Mouse (Mus musculus) retina, adult 2 months (tissue): Measurements from ENCODE around the gene Tcta.
"Not testable (repeated sequence)": the region's sequence is repeated elsewhere in the genome, so short reads cannot be mapped to it uniquely, and the experiment has no call there.

Experiments used
- DNase-seq: peaks from one replicate; pipeline ENCODE4 v3.0.0-alpha.2; 2012; ENCODE audit warnings: low read depth, low spot score

The Tcta gene

DNA sequence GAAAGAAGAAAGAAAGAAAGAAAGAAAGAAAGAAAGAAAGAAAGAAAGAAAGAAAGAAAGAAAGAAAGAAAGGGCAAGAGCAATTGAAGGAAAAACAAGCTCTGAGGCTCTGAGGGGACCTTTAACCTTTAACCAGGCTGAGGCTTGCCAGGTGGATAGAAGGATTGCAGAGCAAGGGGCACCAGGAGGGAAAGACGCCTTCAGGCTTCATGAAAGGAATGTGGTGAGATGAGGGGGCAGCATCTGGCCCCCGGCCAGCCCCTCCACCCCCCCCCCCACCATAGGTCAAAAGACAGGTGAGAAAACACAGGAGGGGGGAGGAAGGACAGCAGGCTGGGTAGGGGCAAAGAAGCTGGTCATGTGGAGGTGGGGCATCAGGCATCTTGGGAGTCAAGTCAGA is 34.0 kb downstream of the Tcta start:
- no peak for DNase-seq

DNA sequence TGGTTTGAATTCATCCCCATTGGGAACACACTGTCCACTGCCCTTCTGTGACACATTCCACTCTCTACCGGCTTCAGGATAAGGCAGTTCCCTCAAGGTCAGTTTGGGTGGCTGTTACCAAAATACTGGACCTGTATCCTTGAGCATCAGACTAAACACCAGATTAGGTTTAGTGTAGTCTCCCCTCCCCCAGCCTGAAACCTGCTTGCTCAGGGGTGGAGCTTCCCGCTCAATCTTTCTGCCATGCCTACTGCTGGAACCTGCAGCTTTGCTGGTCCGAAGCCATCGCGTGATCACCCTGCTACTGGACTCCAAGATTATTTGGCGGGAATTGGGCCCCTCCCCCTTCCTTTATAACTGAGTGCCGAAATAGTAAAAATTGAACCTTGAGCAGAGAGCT is 37.3 kb downstream of the Tcta start:
- DNase-seq, result not testable (repeated sequence)

- no peak for DNase-seq
Measured at GRCm38 (mm10) chr9:108267691-108268090, 38.3 kb downstream of the Tcta start.

DNA sequence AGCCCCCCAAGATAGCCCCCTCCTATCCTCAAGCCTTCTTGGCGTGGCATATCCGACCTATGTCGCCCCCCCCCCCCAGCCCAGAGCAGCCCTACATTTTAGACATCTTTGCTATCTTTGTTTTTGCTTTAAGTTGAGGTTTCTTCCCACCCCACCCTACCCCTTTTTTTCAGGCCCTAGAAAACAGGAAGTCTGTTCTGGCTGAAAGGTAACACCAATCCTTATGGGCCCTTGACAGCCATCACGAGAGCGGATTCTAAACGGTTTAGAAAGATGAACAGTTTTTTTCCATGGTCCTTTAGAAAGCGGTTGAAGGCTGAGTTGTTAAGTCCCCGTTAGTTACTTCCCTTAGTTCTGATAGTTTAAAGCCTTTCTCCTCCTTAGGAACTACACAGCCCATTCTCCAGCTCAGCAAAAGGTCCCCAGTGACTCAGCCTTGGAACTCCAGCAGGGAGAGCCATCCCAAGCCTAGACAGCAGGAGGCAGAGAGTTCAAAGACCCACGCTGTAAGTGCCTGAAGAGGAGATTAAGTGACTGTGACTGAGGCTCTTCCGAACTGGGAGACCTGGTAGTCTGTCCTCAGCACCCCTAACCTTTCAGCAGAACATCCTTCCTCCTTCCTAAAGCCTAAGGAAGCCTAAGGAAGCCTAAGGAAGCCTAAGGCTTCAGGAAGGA is 39.6 kb downstream of the Tcta start:
- no peak for DNase-seq

- no peak for DNase-seq
Measured at GRCm38 (mm10) chr9:108264191-108264921, 41.6 kb downstream of the Tcta start.

DNA sequence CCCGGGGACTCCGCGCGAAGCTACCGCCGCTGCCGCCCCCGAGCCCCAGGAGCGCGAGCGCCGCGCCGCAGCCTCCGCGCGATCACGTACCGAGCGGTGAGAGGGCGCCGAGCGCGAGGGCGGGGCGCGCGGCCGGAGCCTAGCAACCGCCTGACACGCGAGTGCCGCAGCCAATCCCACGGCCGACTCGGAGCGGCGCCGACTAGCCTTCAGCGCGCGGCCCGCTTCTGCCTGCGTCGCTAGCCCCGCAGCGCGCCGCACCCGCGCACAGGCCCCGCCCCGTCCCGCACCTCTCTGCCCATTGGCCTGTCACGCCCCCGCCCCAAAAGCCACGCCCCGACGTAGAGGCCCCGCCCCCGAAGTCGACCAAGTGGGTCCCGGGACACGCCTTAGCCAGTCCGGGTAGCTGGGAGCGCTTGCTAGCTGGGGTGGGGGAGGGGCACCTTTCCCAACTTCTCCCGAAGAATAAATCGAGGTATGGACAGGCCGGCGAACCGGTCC is 42.2 kb downstream of the Tcta start, which contains the start of gene Dag1:
TSS of gene Dag1 (minus strand) at position 269 of the 501 bp plus-strand sequence.
- peak; percentile 83 for DNase-seq

GRCm38 (mm10) chr9:108263131-108263681 is 42.8 kb downstream of the Tcta start:
- DNase-seq, result no peak

GRCm38 (mm10) chr9:108262494-108263049 is 43.4 kb downstream of the Tcta start:
- DNase-seq, result no peak

- no peak for DNase-seq
Measured at GRCm38 (mm10) chr9:108261865-108262264, 44.1 kb downstream of the Tcta start.

- no peak for DNase-seq
Measured at GRCm38 (mm10) chr9:108260526-108260925, 45.4 kb downstream of the Tcta start.
